19 mouse cellular contexts compared by ENCODE assay signal in the genomic region with DNA sequence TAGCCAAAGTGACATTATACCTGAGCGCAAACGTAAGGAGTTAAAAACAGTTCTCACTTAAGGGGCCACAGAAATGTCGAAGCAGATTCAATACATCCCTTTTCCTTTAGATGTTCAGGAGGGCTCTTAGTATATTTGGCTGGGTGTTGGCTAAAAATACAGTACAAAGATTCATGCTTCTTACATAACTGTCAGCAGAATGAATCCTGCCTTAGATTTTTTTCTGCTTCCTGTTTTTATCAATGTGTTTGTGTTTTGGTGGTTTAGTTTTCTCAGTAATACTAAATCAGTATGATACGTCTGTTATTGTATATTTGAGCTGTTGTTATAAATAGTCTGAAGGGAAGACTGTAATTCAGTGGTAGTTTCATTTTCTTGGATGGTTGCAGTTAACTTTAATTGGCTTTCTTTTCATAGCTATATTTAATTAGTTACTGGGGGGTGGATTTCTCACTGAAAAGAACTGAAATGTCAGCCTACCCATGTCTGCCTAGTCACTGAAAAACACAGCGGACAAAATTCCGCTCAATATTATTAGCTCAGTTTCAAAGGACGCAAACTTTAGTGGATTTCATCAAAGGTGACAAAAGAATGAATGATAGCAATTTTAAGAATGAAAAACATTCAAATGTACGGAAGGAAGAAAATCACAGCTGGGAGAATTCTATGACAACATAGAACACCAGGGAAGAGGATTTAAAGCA. TPM values are rescaled to one million over a fixed set of nuclear protein-coding genes. Genes with fewer than 3 reads are reported as not detected.
DNase-seq lines count a peak whose midpoint lies in the region; ATAC-seq and TF ChIP-seq lines count a peak whose summit lies in the region.
"Had no signal": no experiment of that assay in that cellular context is flagged by ENCODE, and none has a peak within 500 bp of the region (broad histone marks: within the 10 kb centered on the region; RNA-seq: fewer than 3 reads in every experiment).

No protein-coding gene starts in this region.

- no peak for TF ChIP-seq EP300 in heart, adult 2 months (IDR thresholded peaks at IDR 0.05; ENCODE audit: insufficient read depth, low read depth, low read length)

- H3K79me2 ChIP-seq in heart, adult 2 months (replicated peaks; ENCODE audit: control insufficient read depth, insufficient read depth, low read length) = no peaks in the 10 kb centered on the region; the same call in 1 of the 2 replicates
- H3K79me2 ChIP-seq in macrophage (ENCODE audit: inconsistent target) = peaks cover 82% of the 10 kb centered on the region

- H3K9me3 ChIP-seq in limb, embryonic 12.5 days = no peaks in the 10 kb centered on the region
- H3K9me3 ChIP-seq in limb, embryonic 10.5 days (replicated peaks) = no peaks in the 10 kb centered on the region; the same call in 1 of the 2 replicates
- H3K9me3 ChIP-seq: heart, embryonic 15.5 days; hindbrain, embryonic 12.5 days; neural tube, embryonic 12.5 days had no signal

- no peak overlapping the region for H3K9ac ChIP-seq in heart, adult 2 months (ENCODE audit: low read depth, low read length)
- H3K9ac ChIP-seq in limb, embryonic 12.5 days (replicated peaks) = no peak overlapping the region
- H3K9ac ChIP-seq: heart, embryonic 15.5 days; hindbrain, embryonic 12.5 days; neural tube, embryonic 12.5 days had no signal

- DNase-seq in heart, adult 11 months = peak; percentile 21
- DNase-seq in heart, adult 2 months = no peak
- DNase-seq in limb, embryonic 10.5 days (ENCODE audit: low spot score) = no peak
- no peak for DNase-seq in liver
- DNase-seq in left cerebral cortex, adult 9 months (ENCODE audit: low spot score in 2 of 2) = no peak
- DNase-seq: adrenal gland, postnatal 36 days; cerebellum, postnatal 10 days; kidney, adult 11 months; kidney, postnatal 14 days; lung, adult 18-20 months; midbrain, embryonic 14.5 days; right cerebral cortex, postnatal 4 days had no signal

- intact Hi-C loops in heart, adult 2 months (cut with DNase I) = loop anchor here (2.0 to 10.0 kb wide), 2 partner anchors 288 to 378 kb away; partner anchors contain the start of gene Micu1

- TF ChIP-seq CTCF in heart, adult 2 months (IDR thresholded peaks at IDR 0.05) = no peak
- no peak for TF ChIP-seq CTCF in bone marrow macrophage, adult 2 months (IDR thresholded peaks at IDR 0.05; ENCODE audit: low read depth, low read length)

- H3K4me2 ChIP-seq in limb, embryonic 12.5 days = 0 out of 2 replicates have a peak overlapping the region, but pooled peaks have one; percentile 77
- H3K4me2 ChIP-seq: hindbrain, embryonic 12.5 days had no signal

- H3K27ac ChIP-seq in heart, adult 2 months = no peak overlapping the region
- H3K27ac ChIP-seq in limb, embryonic 12.5 days = no peak overlapping the region
- H3K27ac ChIP-seq in limb, embryonic 10.5 days = no peak overlapping the region
- peak overlapping the region; percentile 66 for H3K27ac ChIP-seq in bone marrow macrophage, adult 2 months (ENCODE audit: insufficient read depth, low read depth, low read length)
- H3K27ac ChIP-seq in macrophage = peak overlapping the region; percentile 81
- H3K27ac ChIP-seq: heart, embryonic 15.5 days; hindbrain, embryonic 12.5 days; neural tube, embryonic 12.5 days had no signal

- H3K4me1 ChIP-seq in heart, adult 2 months (ENCODE audit: control insufficient read depth, insufficient read depth, low read length) = peaks cover 7% of the 10 kb centered on the region
- H3K4me1 ChIP-seq in limb, embryonic 12.5 days (replicated peaks) = peaks cover 32% of the 10 kb centered on the region
- peaks cover 41% of the 10 kb centered on the region for H3K4me1 ChIP-seq in limb, embryonic 10.5 days
- H3K4me1 ChIP-seq in bone marrow macrophage, adult 2 months (ENCODE audit: control insufficient read depth, insufficient read depth, low read length) = peaks cover 30% of the 10 kb centered on the region

- peaks cover 8% of the 10 kb centered on the region for H3K36me3 ChIP-seq in heart, adult 2 months (ENCODE audit: control insufficient read depth, insufficient read depth, low read length)
- H3K36me3 ChIP-seq in limb, embryonic 12.5 days = peaks cover 4% of the 10 kb centered on the region
- H3K36me3 ChIP-seq in limb, embryonic 10.5 days = peaks cover 13% of the 10 kb centered on the region
- no peaks in the 10 kb centered on the region for H3K36me3 ChIP-seq in macrophage (ENCODE audit: inconsistent target)
- H3K36me3 ChIP-seq: heart, embryonic 15.5 days; hindbrain, embryonic 12.5 days; neural tube, embryonic 12.5 days had no signal

- H3K27me3 ChIP-seq in heart, adult 2 months (ENCODE audit: control insufficient read depth, insufficient read depth, low read length) = no peaks in the 10 kb centered on the region
- no peaks in the 10 kb centered on the region for H3K27me3 ChIP-seq in limb, embryonic 12.5 days
- H3K27me3 ChIP-seq in limb, embryonic 10.5 days (ENCODE audit: low read depth, poor library complexity, severe bottlenecking) = no peaks in the 10 kb centered on the region
- H3K27me3 ChIP-seq: heart, embryonic 15.5 days; hindbrain, embryonic 12.5 days; neural tube, embryonic 12.5 days had no signal

- WGBS in heart, adult 2 months = 59% methylated on average over 8 of the region's 8 CpGs
- WGBS in limb, embryonic 12.5 days = 73% methylated on average over 8 of the region's 8 CpGs
- 91% methylated on average over 8 of the region's 8 CpGs for WGBS in limb, embryonic 10.5 days
- 73% methylated on average over 8 of the region's 8 CpGs for WGBS in macrophage (ENCODE audit: missing documents)

- ATAC-seq in limb, embryonic 12.5 days (ENCODE audit: insufficient number of reproducible peaks, insufficient read depth, low FRiP score, low TSS enrichment, low read depth) = no peak
- ATAC-seq: activated CD4-positive, CD25-positive, alpha-beta regulatory T cell, adult 4 months had no signal

- no peak overlapping the region for H3K4me3 ChIP-seq in heart, adult 2 months
- H3K4me3 ChIP-seq in limb, embryonic 12.5 days (replicated peaks) = no peak overlapping the region
- no peak overlapping the region for H3K4me3 ChIP-seq in limb, embryonic 10.5 days
- no peak overlapping the region for H3K4me3 ChIP-seq in bone marrow macrophage, adult 2 months (ENCODE audit: insufficient read depth, low read length)
- peak overlapping the region; percentile 79; the same call in 1 of the 2 replicates for H3K4me3 ChIP-seq in macrophage (ENCODE audit: inconsistent target)
- H3K4me3 ChIP-seq: heart, embryonic 15.5 days; hindbrain, embryonic 12.5 days; neural tube, embryonic 12.5 days had no signal

- TF ChIP-seq POLR2A in heart, adult 2 months (IDR thresholded peaks at IDR 0.05; ENCODE audit: insufficient read depth, low read depth, low read length) = no peak
- TF ChIP-seq POLR2A in bone marrow macrophage, adult 2 months (IDR thresholded peaks at IDR 0.05; ENCODE audit: borderline replicate concordance, low read depth, low read length) = no peak

RNA-seq across cellular contexts. Expression of gene P4ha1, which starts 3.7 kb away (rescaled TPM):
- total RNA-seq in heart, adult 2 months (2021) = 10 to 100 TPM; 42.4 to 48.0 TPM
- 14.8 and 34.7 TPM in 2 replicates for polyA plus RNA-seq in heart, adult 2 months (2012; rRNA removed)
- 65.0 and 73.1 TPM in 2 replicates for polyA plus RNA-seq in limb, embryonic 12.5 days (2016; fragmentation: Nextera tagmentation; extraction: Ambion mirVana)
- 53.3 and 53.6 TPM in 2 replicates for polyA plus RNA-seq in limb, embryonic 10.5 days (2016; fragmentation: Nextera tagmentation; extraction: Ambion mirVana)
- polyA plus RNA-seq in bone marrow macrophage, adult 2 months (2012; ENCODE audit: insufficient read depth, insufficient read length, missing spikeins) = 58.7 and 59.2 TPM in 2 replicates
- 100 to 1,000 TPM in 1 of 26 experiments, 10 to 100 TPM in 25; 21.6 to 111 (median 52.5) TPM for total RNA-seq in macrophage (2018; cell fraction: chromatin; rRNA removed)
- 100 to 1,000 TPM in 3 of 26 experiments, 10 to 100 TPM in 23; 38.2 to 109 (median 58.9) TPM for total RNA-seq in macrophage (2018; cell fraction: cytosol; rRNA removed)
- 100 to 1,000 TPM in 14 of 26 experiments, 10 to 100 TPM in 12; 53.3 to 199 (median 119) TPM for total RNA-seq in macrophage (2018; cell fraction: nucleus; rRNA removed)
- polyA plus RNA-seq in macrophage (2018) = 45.8 to 78.9 TPM (median 65.6 TPM) in 3 replicates

Comparison
In these comparisons a context has a peak if more than half of its experiments do, and no peak if none do; other contexts are left out.
1. H3K27ac ChIP-seq: peak in bone marrow macrophage, adult 2 months (single experiment) and macrophage (single experiment); none in heart, adult 2 months (single experiment), limb, embryonic 12.5 days (single experiment) and limb, embryonic 10.5 days (single experiment).